ENCODE assay signal across 20 mouse cellular contexts in genomic region chr9:60878630-60879029, GRCm38 (mm10).
DNase-seq lines count a peak whose midpoint lies in the region; ATAC-seq and TF ChIP-seq lines count a peak whose summit lies in the region.
"Had no signal": no experiment of that assay in that cellular context is flagged by ENCODE, and none has a peak within 500 bp of the region (broad histone marks: within the 10 kb centered on the region; RNA-seq: fewer than 3 reads in every experiment).

No protein-coding gene starts in this region.

- H3K4me3 ChIP-seq in lung, postnatal 0 days (ENCODE audit: low read depth, low read length) = no peak overlapping the region
- no peak overlapping the region for H3K4me3 ChIP-seq in midbrain, embryonic 16.5 days (ENCODE audit: low read depth, low read length)
- no peak overlapping the region for H3K4me3 ChIP-seq in midbrain, embryonic 11.5 days (ENCODE audit: low read depth, low read length)
- H3K4me3 ChIP-seq in forebrain, embryonic 13.5 days = no peak overlapping the region
- H3K4me3 ChIP-seq in forebrain, postnatal 0 days (ENCODE audit: low read depth, low read length) = no peak overlapping the region
- H3K4me3 ChIP-seq: embryonic facial prominence, embryonic 12.5 days; heart, embryonic 10.5 days; hindbrain, embryonic 13.5 days had no signal

- H3K9ac ChIP-seq in lung, postnatal 0 days (replicated peaks; ENCODE audit: low read depth) = no peak overlapping the region
- H3K9ac ChIP-seq in midbrain, embryonic 16.5 days (ENCODE audit: low read depth, low read length) = no peak overlapping the region
- no peak overlapping the region for H3K9ac ChIP-seq in midbrain, embryonic 11.5 days (ENCODE audit: low read length)
- no peak overlapping the region for H3K9ac ChIP-seq in forebrain, embryonic 13.5 days
- no peak overlapping the region for H3K9ac ChIP-seq in forebrain, postnatal 0 days
- H3K9ac ChIP-seq: embryonic facial prominence, embryonic 12.5 days; hindbrain, embryonic 13.5 days had no signal

- no peak overlapping the region for H3K27ac ChIP-seq in lung, postnatal 0 days (ENCODE audit: low read length)
- no peak overlapping the region for H3K27ac ChIP-seq in midbrain, embryonic 16.5 days (ENCODE audit: low read length)
- no peak overlapping the region for H3K27ac ChIP-seq in midbrain, embryonic 11.5 days (ENCODE audit: low read depth, low read length)
- peak overlapping the region; percentile 72 for H3K27ac ChIP-seq in forebrain, embryonic 13.5 days
- H3K27ac ChIP-seq in forebrain, postnatal 0 days (ENCODE audit: low read depth, low read length) = 0 out of 2 replicates have a peak overlapping the region, but pooled peaks have one; percentile 29
- H3K27ac ChIP-seq: embryonic facial prominence, embryonic 12.5 days; heart, embryonic 10.5 days; hindbrain, embryonic 13.5 days had no signal

- H3K36me3 ChIP-seq in lung, postnatal 0 days (ENCODE audit: insufficient read depth, low read length) = no peaks in the 10 kb centered on the region; the same call in 1 of the 2 replicates
- no peaks in the 10 kb centered on the region for H3K36me3 ChIP-seq in midbrain, embryonic 16.5 days (ENCODE audit: control insufficient read depth, insufficient read depth, low read length)
- H3K36me3 ChIP-seq in midbrain, embryonic 11.5 days (ENCODE audit: control insufficient read depth, insufficient read depth, low read length) = no peaks in the 10 kb centered on the region
- no peaks in the 10 kb centered on the region; the same call in 1 of the 2 replicates for H3K36me3 ChIP-seq in forebrain, embryonic 13.5 days (ENCODE audit: poor library complexity, severe bottlenecking)
- no peaks in the 10 kb centered on the region for H3K36me3 ChIP-seq in forebrain, postnatal 0 days (ENCODE audit: insufficient read depth)
- H3K36me3 ChIP-seq: hindbrain, embryonic 13.5 days had no signal

- WGBS in lung, postnatal 0 days = 62% methylated on average over 3 of the region's 3 CpGs
- WGBS in midbrain, embryonic 16.5 days = 54% methylated on average over 3 of the region's 3 CpGs
- WGBS in midbrain, embryonic 11.5 days = 68% methylated on average over 3 of the region's 3 CpGs
- 52% methylated on average over 3 of the region's 3 CpGs for WGBS in forebrain, embryonic 13.5 days
- 42% methylated on average over 3 of the region's 3 CpGs for WGBS in forebrain, postnatal 0 days

- H3K9me3 ChIP-seq in lung, postnatal 0 days (ENCODE audit: low read length) = no peaks in the 10 kb centered on the region
- H3K9me3 ChIP-seq in midbrain, embryonic 16.5 days (replicated peaks; ENCODE audit: control insufficient read depth, low read length, poor library complexity, severe bottlenecking) = no peaks in the 10 kb centered on the region
- no peaks in the 10 kb centered on the region; the same call in 1 of the 2 replicates for H3K9me3 ChIP-seq in midbrain, embryonic 11.5 days (ENCODE audit: control insufficient read depth, low read length)
- H3K9me3 ChIP-seq in forebrain, embryonic 13.5 days (replicated peaks) = no peaks in the 10 kb centered on the region
- no peaks in the 10 kb centered on the region for H3K9me3 ChIP-seq in forebrain, postnatal 0 days (ENCODE audit: low read length)
- H3K9me3 ChIP-seq: embryonic facial prominence, embryonic 12.5 days; heart, embryonic 10.5 days; hindbrain, embryonic 13.5 days had no signal

- H3K4me2 ChIP-seq in lung, postnatal 0 days (replicated peaks; ENCODE audit: low read depth, low read length) = no peak overlapping the region
- H3K4me2 ChIP-seq in midbrain, embryonic 16.5 days (ENCODE audit: low read length) = no peak overlapping the region
- H3K4me2 ChIP-seq in midbrain, embryonic 11.5 days = no peak overlapping the region
- no peak overlapping the region for H3K4me2 ChIP-seq in forebrain, embryonic 13.5 days
- H3K4me2 ChIP-seq in forebrain, postnatal 0 days (ENCODE audit: low read depth) = no peak overlapping the region
- H3K4me2 ChIP-seq: embryonic facial prominence, embryonic 12.5 days; hindbrain, embryonic 13.5 days had no signal

- DNase-seq in lung, postnatal 0 days (ENCODE audit: low spot score) = no peak
- no peak for DNase-seq in lung, postnatal 10 days
- DNase-seq in midbrain, embryonic 11.5 days (ENCODE audit: low spot score, missing footprints) = no peak
- DNase-seq in forebrain, postnatal 0 days = no peak
- DNase-seq in kidney, postnatal 14 days = no peak
- DNase-seq in B cell, adult 2 months = no peak
- DNase-seq: adrenal gland, adult 2 months; adrenal gland, postnatal 25 days; cerebellum, adult 8-10 months; cerebellum, postnatal 14 days; gastrocnemius, postnatal 10 days; heart, adult 18-20 months; heart, postnatal 10 days; heart, postnatal 4 days had no signal

- TF ChIP-seq EP300 in lung, postnatal 0 days (IDR thresholded peaks at IDR 0.05) = no peak

- no peaks in the 10 kb centered on the region for H3K4me1 ChIP-seq in lung, postnatal 0 days (ENCODE audit: insufficient read depth, low read depth, low read length)
- H3K4me1 ChIP-seq in midbrain, embryonic 16.5 days (ENCODE audit: control insufficient read depth, insufficient read depth, low read length) = peaks cover 12% of the 10 kb centered on the region
- H3K4me1 ChIP-seq in midbrain, embryonic 11.5 days (ENCODE audit: control insufficient read depth, insufficient read depth, low read length) = no peaks in the 10 kb centered on the region
- peaks cover 48% of the 10 kb centered on the region for H3K4me1 ChIP-seq in forebrain, embryonic 13.5 days
- H3K4me1 ChIP-seq in forebrain, postnatal 0 days (ENCODE audit: insufficient read depth) = peaks cover 6% of the 10 kb centered on the region; the same call in 1 of the 2 replicates
- H3K4me1 ChIP-seq: embryonic facial prominence, embryonic 12.5 days; heart, embryonic 10.5 days had no signal

- no peaks in the 10 kb centered on the region for H3K27me3 ChIP-seq in lung, postnatal 0 days (replicated peaks; ENCODE audit: insufficient read depth, low read length)
- H3K27me3 ChIP-seq in midbrain, embryonic 16.5 days (ENCODE audit: control insufficient read depth, insufficient read depth, low read depth, low read length) = no peaks in the 10 kb centered on the region
- no peaks in the 10 kb centered on the region for H3K27me3 ChIP-seq in midbrain, embryonic 11.5 days (ENCODE audit: control insufficient read depth, insufficient read depth, low read length)
- no peaks in the 10 kb centered on the region for H3K27me3 ChIP-seq in forebrain, embryonic 13.5 days
- no peaks in the 10 kb centered on the region for H3K27me3 ChIP-seq in forebrain, postnatal 0 days (ENCODE audit: insufficient read depth, low read length)
- H3K27me3 ChIP-seq: embryonic facial prominence, embryonic 12.5 days; hindbrain, embryonic 13.5 days had no signal

- ATAC-seq in lung, postnatal 0 days = 0 out of 2 replicates have a peak, but pooled peaks have one; percentile 17
- ATAC-seq in midbrain, embryonic 16.5 days = peak; percentile 36; the same call in 1 of the 2 replicates
- ATAC-seq in midbrain, embryonic 11.5 days (ENCODE audit: low FRiP score) = no peak
- peak; percentile 13; the same call in 1 of the 2 replicates for ATAC-seq in forebrain, embryonic 13.5 days
- ATAC-seq in forebrain, postnatal 0 days = 0 out of 2 replicates have a peak, but pooled peaks have one; percentile 2
- ATAC-seq: intestine, embryonic 16.5 days had no signal

- TF ChIP-seq CTCF in lung, postnatal 0 days (IDR thresholded peaks at IDR 0.05) = no peak
- TF ChIP-seq CTCF in forebrain, postnatal 0 days (IDR thresholded peaks at IDR 0.05; ENCODE audit: low read depth) = no peak

Comparison
In these comparisons a context has a peak if more than half of its experiments do, and no peak if none do; other contexts are left out.
1. H3K27ac ChIP-seq: peak in forebrain, embryonic 13.5 days (single experiment) and forebrain, postnatal 0 days (single experiment); none in lung, postnatal 0 days (single experiment), midbrain, embryonic 16.5 days (single experiment) and midbrain, embryonic 11.5 days (single experiment).